Mouse (Mus musculus): Measurements from ENCODE around the gene Ugt1a7c. TPM values are rescaled to one million over a fixed set of nuclear protein-coding genes. Genes with fewer than 3 reads are reported as not detected.
"Not testable (repeated sequence)": the region's sequence is repeated elsewhere in the genome, so short reads cannot be mapped to it uniquely, and the experiment has no call there.

Ugt1a7c gene
- polyA plus RNA-seq, 1 experiment = 184 TPM

DNA sequence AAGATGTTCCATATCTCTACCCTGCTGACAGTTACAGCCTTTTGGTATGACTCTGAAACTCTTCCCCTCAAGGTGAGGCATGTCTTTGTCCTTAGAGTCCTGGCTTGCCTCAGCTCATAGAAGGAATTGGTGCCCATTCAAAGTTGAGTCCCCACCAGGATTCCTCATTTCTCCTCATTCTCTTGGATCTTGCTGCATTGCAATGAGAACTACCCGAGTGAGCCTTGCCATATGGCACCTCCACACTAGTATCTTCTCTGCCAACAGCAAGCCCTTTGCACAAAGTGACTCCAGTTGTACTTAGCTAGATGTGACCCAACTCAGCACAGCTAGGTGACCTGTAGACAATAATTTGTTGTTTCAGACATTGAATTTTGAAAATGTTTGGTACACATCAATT is 128.7 kb downstream of the Ugt1a7c start:
- peaks cover 10% of the 10 kb centered on the region for H3K4me1 ChIP-seq (ENCODE audit: control insufficient read depth, insufficient read depth, low read length)
- H3K4me3 ChIP-seq (ENCODE audit: insufficient read depth, low read length) = no peak overlapping the region
- no peak overlapping the region for H3K27ac ChIP-seq (ENCODE audit: insufficient read depth, low read depth, low read length)
- TF ChIP-seq CTCF (IDR thresholded peaks at IDR 0.05; ENCODE audit: low read depth, low read length) (no peak), POLR2A (IDR thresholded peaks at IDR 0.05; ENCODE audit: borderline replicate concordance, low read depth, low read length) (no peak)

DNA sequence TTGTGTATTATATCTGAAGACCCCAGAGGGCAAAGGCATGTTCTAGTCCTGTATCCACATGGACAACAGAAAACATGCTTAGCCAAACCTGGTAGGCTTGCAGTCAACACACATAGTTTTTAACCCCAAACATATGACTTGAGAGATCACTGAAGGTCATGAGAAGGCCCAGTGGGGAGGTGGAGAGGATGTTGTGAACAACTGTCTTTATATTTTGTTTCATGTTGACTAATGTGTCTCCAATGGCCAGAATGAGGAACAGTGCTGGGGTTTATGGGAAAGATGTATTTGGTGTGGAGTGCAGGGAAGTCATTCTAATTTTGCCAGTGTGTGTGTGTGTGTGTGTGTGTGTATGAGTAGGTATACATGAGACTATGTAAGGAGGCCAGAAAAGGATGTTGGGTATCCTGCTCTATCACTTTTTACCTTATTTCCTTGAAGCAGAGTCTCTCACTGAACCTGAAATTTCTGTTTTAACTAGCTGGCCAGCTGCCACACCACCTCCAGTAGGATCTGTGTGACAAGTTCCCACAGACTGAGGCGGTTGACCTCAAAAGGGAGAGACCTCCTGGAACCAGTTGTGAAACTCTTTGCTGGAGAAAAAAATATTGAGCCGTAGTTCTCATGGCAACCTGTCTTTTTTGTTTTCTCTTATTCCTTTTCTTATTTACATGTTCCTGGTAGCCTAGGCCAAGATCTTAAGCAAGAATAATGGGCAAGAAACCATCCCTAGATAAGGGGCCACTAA is 129.3 kb downstream of the Ugt1a7c start:
- Histone ChIP-seq H3K4me1 (ENCODE audit: control insufficient read depth, insufficient read depth, low read length) (peaks cover 10% of the 10 kb centered on the region), H3K4me3 (ENCODE audit: insufficient read depth, low read length) (no peak overlapping the region), H3K27ac (ENCODE audit: insufficient read depth, low read depth, low read length) (no peak overlapping the region)
- TF ChIP-seq POLR2A (IDR thresholded peaks at IDR 0.05; ENCODE audit: borderline replicate concordance, low read depth, low read length) = no peak
- TF ChIP-seq CTCF (IDR thresholded peaks at IDR 0.05; ENCODE audit: low read depth, low read length) = no peak

DNA sequence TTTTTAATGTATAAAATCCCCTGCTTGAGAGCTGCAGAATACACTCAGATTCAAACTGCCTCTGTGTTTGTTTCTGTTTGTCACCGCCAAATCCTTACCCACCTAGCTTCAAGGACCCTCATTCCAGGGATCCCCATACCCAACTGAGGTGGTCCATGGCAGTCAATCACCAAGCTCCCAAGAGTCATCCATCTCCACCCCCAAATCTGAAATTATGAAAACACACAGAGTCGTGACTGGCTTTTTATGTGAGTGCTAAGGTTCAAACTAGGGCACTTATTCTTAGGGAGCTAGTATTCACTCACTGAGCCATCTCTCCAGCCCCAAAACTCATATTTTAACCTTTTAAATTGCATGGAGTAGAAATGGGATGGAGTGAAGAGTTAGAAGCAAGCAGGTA is 130.4 kb downstream of the Ugt1a7c start:
- peaks cover 10% of the 10 kb centered on the region for H3K4me1 ChIP-seq (ENCODE audit: control insufficient read depth, insufficient read depth, low read length)
- not testable (repeated sequence) for H3K27ac ChIP-seq (ENCODE audit: insufficient read depth, low read depth, low read length); H3K4me3 ChIP-seq (ENCODE audit: insufficient read depth, low read length)

DNA sequence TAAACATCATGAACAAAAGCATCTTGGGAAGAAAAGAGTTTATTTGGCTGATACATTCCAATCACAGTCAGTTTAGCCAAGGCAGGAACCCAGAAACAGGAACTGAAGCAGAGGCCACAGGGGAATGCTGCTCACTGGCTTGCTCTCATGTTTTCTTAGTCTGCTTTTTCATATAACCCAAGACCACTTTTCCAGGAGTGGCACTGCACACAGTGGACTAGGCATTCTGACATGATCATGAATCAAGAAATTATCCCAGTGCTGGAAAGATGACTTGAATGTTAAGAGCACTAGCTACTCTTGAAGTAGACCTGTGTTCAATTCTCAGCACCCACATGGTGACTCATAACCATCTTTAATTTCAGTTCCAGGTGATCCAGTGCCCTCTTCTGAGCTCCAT is 130.9 kb downstream of the Ugt1a7c start:
- Histone ChIP-seq H3K4me1 (ENCODE audit: control insufficient read depth, insufficient read depth, low read length) (peaks cover 10% of the 10 kb centered on the region), H3K27ac (ENCODE audit: insufficient read depth, low read depth, low read length) (no peak overlapping the region), H3K4me3 (ENCODE audit: insufficient read depth, low read length) (no peak overlapping the region)
- TF ChIP-seq CTCF (IDR thresholded peaks at IDR 0.05; ENCODE audit: low read depth, low read length) = no peak
- TF ChIP-seq POLR2A (IDR thresholded peaks at IDR 0.05; ENCODE audit: borderline replicate concordance, low read depth, low read length) = no peak

DNA sequence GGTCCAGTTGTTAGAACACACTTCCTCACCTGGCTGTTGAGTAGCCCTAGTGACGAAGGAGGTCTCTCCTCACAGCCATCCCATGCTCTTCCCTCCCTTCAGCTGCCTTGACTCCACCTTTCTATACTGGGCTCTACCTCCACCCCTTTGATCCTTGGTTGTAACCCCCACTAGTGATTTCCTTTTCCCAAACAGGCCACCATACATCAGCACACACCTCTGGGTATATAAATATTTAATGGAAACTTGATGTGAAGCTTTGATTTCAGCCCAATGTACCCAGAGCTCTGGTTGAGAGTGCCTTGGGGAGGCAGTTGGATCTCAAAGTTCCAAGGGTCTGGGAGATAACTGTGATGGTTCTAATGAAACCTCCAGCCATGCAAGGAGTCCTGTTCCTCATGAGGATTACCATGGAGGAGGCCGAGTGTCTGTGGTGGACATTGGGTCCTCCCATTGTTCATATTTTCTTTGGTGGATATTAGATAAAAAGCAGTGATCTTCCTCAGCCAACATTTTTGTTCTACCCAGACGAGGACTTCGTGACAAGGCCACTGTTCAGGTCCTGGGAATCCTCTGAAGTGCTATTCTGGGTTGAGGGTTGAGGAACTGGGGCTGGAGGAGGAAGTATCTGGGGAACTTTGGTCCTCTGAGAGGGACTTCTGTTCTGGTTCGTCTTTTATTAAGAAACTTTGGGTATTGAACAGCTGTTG is 132.0 kb downstream of the Ugt1a7c start, which contains the start of gene Mroh2a:
Gene Mroh2a (plus strand): TSS at position 317 of the 710 bp plus-strand sequence.
- Histone ChIP-seq H3K4me3 (ENCODE audit: insufficient read depth, low read length) (no peak within 1 kb of the TSS), H3K27ac (ENCODE audit: insufficient read depth, low read depth, low read length) (no peak within 1 kb of the TSS), H3K4me1 (ENCODE audit: control insufficient read depth, insufficient read depth, low read length) (peaks cover 10% of the 10 kb centered on the region)
- no peak for TF ChIP-seq POLR2A (IDR thresholded peaks at IDR 0.05; ENCODE audit: borderline replicate concordance, low read depth, low read length)
- no peak for TF ChIP-seq CTCF (IDR thresholded peaks at IDR 0.05; ENCODE audit: low read depth, low read length)

DNA sequence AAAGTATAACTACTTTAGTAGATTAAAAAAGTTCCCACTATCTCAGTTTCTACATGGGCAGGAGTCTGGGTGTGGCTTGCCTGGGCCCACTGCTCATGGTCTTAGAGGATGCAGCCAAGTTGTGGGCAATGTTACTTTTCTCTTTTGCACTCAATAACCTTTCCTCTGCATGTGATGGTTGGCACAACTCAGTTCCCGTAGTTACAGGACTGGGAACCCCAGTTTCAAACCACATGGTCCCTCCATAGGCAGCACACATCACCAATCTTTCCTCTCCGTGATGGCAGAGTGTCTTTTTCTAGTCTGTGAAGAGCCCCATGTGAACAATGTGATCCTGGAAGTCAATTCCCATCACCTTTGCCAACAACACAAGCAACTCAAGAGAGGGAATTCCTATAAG is 132.6 kb downstream of the Ugt1a7c start:
- no peak overlapping the region for H3K27ac ChIP-seq (ENCODE audit: insufficient read depth, low read depth, low read length)
- TF ChIP-seq POLR2A (IDR thresholded peaks at IDR 0.05; ENCODE audit: borderline replicate concordance, low read depth, low read length) = no peak
- no peak for TF ChIP-seq CTCF (IDR thresholded peaks at IDR 0.05; ENCODE audit: low read depth, low read length)

DNA sequence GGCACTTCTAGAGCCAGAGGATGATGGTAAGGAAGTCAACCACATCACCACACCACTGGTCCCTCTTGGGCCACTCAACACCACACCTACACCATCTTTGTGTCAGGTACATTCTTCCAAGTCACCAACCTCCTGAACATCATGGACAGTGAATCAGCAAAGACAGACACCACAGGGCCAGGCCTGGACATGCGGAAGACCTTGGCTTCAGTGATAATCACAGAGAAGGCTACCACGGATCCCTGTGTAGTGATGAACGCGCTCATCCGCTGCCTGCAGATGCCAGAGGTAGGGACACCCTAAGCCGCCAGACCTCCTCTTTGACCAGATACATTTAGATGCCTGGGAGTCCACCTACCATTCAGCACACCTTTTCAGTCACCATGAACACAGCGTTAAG is 133.3 kb downstream of the Ugt1a7c start:
- no peak overlapping the region for H3K4me3 ChIP-seq (ENCODE audit: insufficient read depth, low read length)
- no peak for TF ChIP-seq CTCF (IDR thresholded peaks at IDR 0.05; ENCODE audit: low read depth, low read length)
- no peak for TF ChIP-seq POLR2A (IDR thresholded peaks at IDR 0.05; ENCODE audit: borderline replicate concordance, low read depth, low read length)
- H3K4me1 ChIP-seq (ENCODE audit: control insufficient read depth, insufficient read depth, low read length) = peaks cover 10% of the 10 kb centered on the region
- H3K27ac ChIP-seq (ENCODE audit: insufficient read depth, low read depth, low read length) = no peak overlapping the region

More for the DNA sequence above, 132.6 kb downstream of the Ugt1a7c start:
- H3K4me3 ChIP-seq (ENCODE audit: insufficient read depth, low read length) = no peak overlapping the region
- H3K4me1 ChIP-seq (ENCODE audit: control insufficient read depth, insufficient read depth, low read length) = peaks cover 10% of the 10 kb centered on the region

DNA sequence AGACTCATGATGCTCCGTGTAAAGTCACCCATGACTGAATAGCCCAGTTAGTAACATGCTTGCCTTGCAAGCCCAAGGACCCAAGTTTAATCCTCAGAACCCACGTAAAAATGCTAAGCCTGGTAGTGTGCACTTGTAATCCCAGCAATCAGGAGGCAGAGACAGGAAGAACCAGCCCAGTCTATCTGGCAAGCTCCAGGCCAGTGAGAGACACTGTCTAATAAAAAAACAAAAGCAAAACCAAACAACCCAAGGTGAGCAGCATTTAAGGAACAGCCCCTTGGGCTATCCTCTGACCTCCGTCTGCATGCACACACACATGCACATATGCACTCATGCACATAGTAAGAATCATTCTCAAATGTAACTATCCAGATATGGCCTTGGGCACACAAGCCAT is 134.7 kb downstream of the Ugt1a7c start:
- Histone ChIP-seq H3K27ac (ENCODE audit: insufficient read depth, low read depth, low read length) (no peak overlapping the region), H3K4me1 (ENCODE audit: control insufficient read depth, insufficient read depth, low read length) (peaks cover 10% of the 10 kb centered on the region), H3K4me3 (ENCODE audit: insufficient read depth, low read length) (no peak overlapping the region)
- TF ChIP-seq CTCF (IDR thresholded peaks at IDR 0.05; ENCODE audit: low read depth, low read length) (no peak), POLR2A (IDR thresholded peaks at IDR 0.05; ENCODE audit: borderline replicate concordance, low read depth, low read length) (no peak)

DNA sequence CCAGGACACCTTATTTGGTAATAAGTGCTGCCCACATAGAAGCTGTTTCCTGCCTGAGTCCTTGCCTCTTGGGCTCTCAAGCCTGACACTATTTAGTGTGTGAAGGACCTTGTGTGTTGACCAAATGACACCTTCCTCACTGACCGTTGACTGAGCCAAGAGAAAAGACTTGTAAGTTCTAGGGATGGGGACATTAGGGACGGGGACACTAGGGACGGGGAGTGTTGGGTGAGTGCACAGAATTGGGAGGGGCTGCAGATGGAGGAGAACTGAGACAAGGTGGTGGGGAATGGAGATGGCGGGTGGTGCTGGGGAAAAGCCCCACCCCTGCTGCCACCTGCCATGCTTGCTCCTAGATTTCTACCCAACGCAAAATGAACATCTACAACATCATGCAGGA is 135.1 kb downstream of the Ugt1a7c start:
- H3K27ac ChIP-seq (ENCODE audit: insufficient read depth, low read depth, low read length) = no peak overlapping the region
- TF ChIP-seq POLR2A (IDR thresholded peaks at IDR 0.05; ENCODE audit: borderline replicate concordance, low read depth, low read length) = no peak
- no peak for TF ChIP-seq CTCF (IDR thresholded peaks at IDR 0.05; ENCODE audit: low read depth, low read length)
- H3K4me3 ChIP-seq (ENCODE audit: insufficient read depth, low read length) = no peak overlapping the region
- H3K4me1 ChIP-seq (ENCODE audit: control insufficient read depth, insufficient read depth, low read length) = peaks cover 10% of the 10 kb centered on the region

DNA sequence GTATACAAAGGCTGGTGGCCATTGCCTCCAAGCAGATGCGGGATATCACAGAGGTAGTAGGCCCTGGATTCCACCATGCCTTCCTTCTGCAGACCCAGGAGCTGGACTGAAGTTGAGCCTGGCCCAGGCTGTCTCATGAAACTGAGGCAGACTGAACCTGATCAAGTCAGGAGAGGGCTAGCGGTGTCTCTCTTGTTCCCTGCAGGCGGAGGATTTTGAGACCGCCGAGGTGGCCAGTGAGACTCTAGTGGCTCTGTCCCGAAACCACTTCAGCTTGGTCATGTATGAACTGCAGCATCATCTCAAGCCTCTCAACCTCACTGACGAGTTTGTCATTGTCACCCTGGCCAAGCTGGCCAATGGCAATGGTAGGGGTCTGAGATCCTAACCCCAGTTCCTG is 135.6 kb downstream of the Ugt1a7c start:
- H3K4me1 ChIP-seq (ENCODE audit: control insufficient read depth, insufficient read depth, low read length) = peaks cover 10% of the 10 kb centered on the region
- TF ChIP-seq POLR2A (IDR thresholded peaks at IDR 0.05; ENCODE audit: borderline replicate concordance, low read depth, low read length) (no peak), CTCF (IDR thresholded peaks at IDR 0.05; ENCODE audit: low read depth, low read length) (no peak)
- no peak overlapping the region for H3K4me3 ChIP-seq (ENCODE audit: insufficient read depth, low read length)
- H3K27ac ChIP-seq (ENCODE audit: insufficient read depth, low read depth, low read length) = no peak overlapping the region

Measured in bone marrow macrophage, adult 2 months (primary cell).